Mouse (Mus musculus) liver, adult 2 months (tissue): Measurements from ENCODE around the gene Elf3. TPM values are rescaled to one million over a fixed set of nuclear protein-coding genes. Genes with fewer than 3 reads are reported as not detected.
A peak's percentile ranks its signal among the peaks of the same experiment; 100 is the strongest.

ENCODE experiments used
- DNase-seq: peaks from one replicate; pipeline ENCODE4 v3.0.0-alpha.2; 2011; ENCODE audit warnings: low read depth, low spot score; ENCODE audit errors: extremely low read depth
- H3K27ac ChIP-seq: fragments of 200-500 bp; replicated peaks from 2 replicates; pipeline ENCODE4 v1.5.1; 2012; ENCODE audit warnings: low read depth, mild to moderate bottlenecking, control low read depth, inconsistent platforms, low read length; ENCODE audit not compliant: insufficient read depth
- H3K27me3 ChIP-seq: fragments of 200-500 bp; 2 replicates; pipeline ENCODE4 v1.6.1; 2012; ENCODE audit warnings: mild to moderate bottlenecking, moderate library complexity, low read length, inconsistent platforms; ENCODE audit not compliant: control insufficient read depth, insufficient read depth
- H3K36me3 ChIP-seq: fragments of 200-500 bp; 2 replicates; pipeline ENCODE4 v1.6.1; 2012; ENCODE audit warnings: low read length, inconsistent platforms; ENCODE audit not compliant: control insufficient read depth, insufficient read depth
- H3K4me1 ChIP-seq: fragments of 200-500 bp; 2 replicates; pipeline ENCODE4 v1.6.1; 2011; ENCODE audit warnings: low read length; ENCODE audit not compliant: control insufficient read depth, insufficient read depth
- H3K4me3 ChIP-seq: fragments of 200-500 bp; 2 replicates; pipeline ENCODE4 v1.5.1; 2011; ENCODE audit warnings: low read depth, mild to moderate bottlenecking, control low read depth, low read length, moderate library complexity; ENCODE audit not compliant: insufficient read depth
- H3K79me2 ChIP-seq: fragments of 200-500 bp; 2 replicates; pipeline ENCODE4 v1.6.1; 2012; ENCODE audit warnings: inconsistent platforms, mild to moderate bottlenecking, low read length, moderate library complexity; ENCODE audit not compliant: control insufficient read depth, insufficient read depth
- H3K9ac ChIP-seq: fragments of 200-500 bp; 2 replicates; pipeline ENCODE4 v1.6.1; 2012; ENCODE audit warnings: low read depth, mild to moderate bottlenecking, control low read depth, inconsistent platforms, low read length
- CTCF ChIP-seq: fragments of 200-500 bp; IDR thresholded peaks from 2 replicates; pipeline ENCODE4 v1.5.1; 2011; ENCODE audit warnings: low read depth, low read length, control low read depth
- POLR2A ChIP-seq: fragments of 200-500 bp; IDR thresholded peaks from 2 replicates; pipeline ENCODE4 v1.6.1; 2011; ENCODE audit warnings: low read length, control low read depth; ENCODE audit not compliant: insufficient read depth; ENCODE audit errors: extremely low read depth
- WGBS: fragments of 180-500 bp; shearing (Covaris S2); methylation state at CpG from one replicate; pipeline ENCODE4 v1.1.7; 2018; 5-methylcytosine and 5-hydroxymethylcytosine counted together
- polyA plus RNA-seq: library from polyadenylated mRNA; depleted of rRNA; stranded (reverse); fragments of >200 nt; gene quantifications from 2 replicates; pipeline ENCODE4 v1.2.3, GENCODE M21; 2012
- total RNA-seq: library from RNA; depleted of rRNA; stranded (reverse); fragments of >200 nt; gene quantifications from 2 replicates; pipeline ENCODE4 v1.2.3, GENCODE M21; 2014

Gene Elf3
- total and polyA plus RNA-seq, 2 experiments: 0.18 to 0.64 TPM

GRCm38 (mm10) chr1:135263316-135263715 is 4.9 kb upstream of the Elf3 start:
- no peaks in the 10 kb centered on the region for H3K79me2 ChIP-seq
- no peak overlapping the region for H3K27ac ChIP-seq
- no peaks in the 10 kb centered on the region for H3K27me3 ChIP-seq
- H3K4me3 ChIP-seq: no peak overlapping the region
- no peaks in the 10 kb centered on the region; the same call in 1 of the 2 replicates for H3K4me1 ChIP-seq
- H3K36me3 ChIP-seq: peaks cover 42% of the 10 kb centered on the region
- no peak for DNase-seq
- 69% methylated on average over 9 of the region's 9 CpGs for WGBS
- TF ChIP-seq CTCF (no peak), POLR2A (no peak)
- no peak overlapping the region for H3K9ac ChIP-seq

DNA sequence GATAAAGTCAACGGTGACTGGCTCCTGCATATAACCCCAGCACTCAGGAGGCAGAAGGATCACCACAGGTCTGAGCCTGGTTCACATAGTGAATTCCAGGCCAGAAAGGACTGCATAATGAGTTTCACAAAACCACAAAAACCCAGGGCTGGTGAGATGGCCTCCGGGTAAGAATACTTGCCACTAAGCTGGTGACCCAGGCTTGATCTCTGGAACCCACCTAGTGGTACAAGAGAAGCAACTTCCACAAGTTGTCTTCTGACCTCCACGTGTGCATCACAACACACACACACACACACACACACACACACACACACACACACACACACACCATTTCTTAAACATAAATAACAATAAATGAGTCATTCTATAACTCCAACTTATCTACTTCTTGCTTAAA is 4.0 kb upstream of the Elf3 start:
- H3K79me2 ChIP-seq: no peaks in the 10 kb centered on the region
- WGBS: 90% methylated on average over 3 of the region's 3 CpGs
- peaks cover 34% of the 10 kb centered on the region for H3K36me3 ChIP-seq

GRCm38 (mm10) chr1:135260931-135261330 is 2.6 kb upstream of the Elf3 start:
- DNase-seq: no peak
- Histone ChIP-seq H3K27ac (no peak overlapping the region), H3K4me3 (no peak overlapping the region), H3K9ac (no peak overlapping the region), H3K27me3 (no peaks in the 10 kb centered on the region), H3K36me3 (peaks cover 26% of the 10 kb centered on the region), H3K79me2 (no peaks in the 10 kb centered on the region), H3K4me1 (no peaks in the 10 kb centered on the region)
- TF ChIP-seq POLR2A (no peak), CTCF (no peak)
- WGBS: 77% methylated on average over 6 of the region's 6 CpGs

More for the DNA sequence above, 4.0 kb upstream of the Elf3 start:
- no peak for TF ChIP-seq CTCF
- TF ChIP-seq POLR2A: no peak
- no peak overlapping the region for H3K9ac ChIP-seq
- H3K27ac ChIP-seq: no peak overlapping the region
- no peak for DNase-seq
- H3K27me3 ChIP-seq: no peaks in the 10 kb centered on the region
- H3K4me1 ChIP-seq: no peaks in the 10 kb centered on the region
- no peak overlapping the region for H3K4me3 ChIP-seq

- Histone ChIP-seq H3K4me1 (no peaks in the 10 kb centered on the region), H3K79me2 (no peaks in the 10 kb centered on the region), H3K4me3 (peak overlapping the region; percentile 42; the same call in 1 of the 2 replicates), H3K27ac (no peak overlapping the region), H3K9ac (peak overlapping the region; percentile 44; the same call in 1 of the 2 replicates), H3K27me3 (no peaks in the 10 kb centered on the region), H3K36me3 (peaks cover 12% of the 10 kb centered on the region)
- 2% methylated on average over 10 of the region's 10 CpGs for WGBS
- DNase-seq: peak; percentile 65
- no peak for TF ChIP-seq POLR2A
- TF ChIP-seq CTCF: peak; percentile 73
These were observed 714 bp upstream of the Elf3 start for GRCm38 (mm10) chr1:135259128-135259436.

DNA sequence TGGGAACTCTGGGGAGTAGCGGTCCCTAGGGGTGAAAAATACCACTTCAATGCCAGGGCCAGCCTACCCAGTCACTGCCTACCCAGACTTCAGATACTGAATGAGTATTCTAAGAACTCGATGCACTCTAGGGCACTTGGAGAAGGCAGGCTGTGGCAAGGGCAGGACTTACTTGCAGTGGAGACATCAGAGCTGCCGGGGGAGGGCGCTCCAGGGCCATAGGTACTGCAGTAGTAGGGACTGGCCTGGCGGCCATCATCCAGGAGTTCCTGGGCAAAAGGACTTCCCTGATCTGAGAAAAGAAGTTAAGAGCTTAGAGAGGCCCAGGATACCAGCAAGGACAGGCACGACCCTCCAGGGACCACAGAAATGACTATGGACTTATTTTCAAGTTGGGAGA is 2.1 kb downstream of the Elf3 start:
- Histone ChIP-seq H3K9ac (no peak overlapping the region), H3K79me2 (no peaks in the 10 kb centered on the region), H3K36me3 (no peaks in the 10 kb centered on the region), H3K4me3 (no peak overlapping the region), H3K27me3 (no peaks in the 10 kb centered on the region), H3K4me1 (no peaks in the 10 kb centered on the region), H3K27ac (no peak overlapping the region)
- TF ChIP-seq CTCF (no peak), POLR2A (no peak)
- DNase-seq: no peak
- 91% methylated on average over 6 of the region's 6 CpGs for WGBS

GRCm38 (mm10) chr1:135252854-135253253 is 5.5 kb downstream of the Elf3 start:
- H3K36me3 ChIP-seq: no peaks in the 10 kb centered on the region
- no peak overlapping the region for H3K27ac ChIP-seq
- no peak for DNase-seq
- no peak overlapping the region for H3K4me3 ChIP-seq
- no peaks in the 10 kb centered on the region for H3K79me2 ChIP-seq
- H3K27me3 ChIP-seq: no peaks in the 10 kb centered on the region
- H3K4me1 ChIP-seq: no peaks in the 10 kb centered on the region
- WGBS: 75% methylated on average over 4 of the region's 4 CpGs
- no peak overlapping the region for H3K9ac ChIP-seq
- no peak for TF ChIP-seq POLR2A
- no peak for TF ChIP-seq CTCF
